Mouse (Mus musculus): ENCODE measurements at regions not wholly inside any gene's neighbourhood (a gene's known extent, or its start where the extent isn't known, plus 50 kb on each side); places are given as distances from the start of the nearest gene placed in this dataset.

GRCm38 (mm10) chr17:4765723-4766122 is 228.4 kb upstream of the Arid1b start:
- TF ChIP-seq MAX (IDR thresholded peaks at IDR 0.05; ENCODE audit: low read depth): no peak
- TF ChIP-seq POLR2A (IDR thresholded peaks at IDR 0.05; ENCODE audit: insufficient read length, low read depth): no peak
- no peak for TF ChIP-seq CEBPB (IDR thresholded peaks at IDR 0.05; ENCODE audit: insufficient read depth, poor library complexity, severe bottlenecking)
- TF ChIP-seq REST (IDR thresholded peaks at IDR 0.05; ENCODE audit: insufficient read depth, insufficient read length): no peak
- TF ChIP-seq MYOG (IDR thresholded peaks at IDR 0.05; ENCODE audit: control insufficient read depth in 1 of 3, insufficient read depth in 1 of 3, insufficient read length in 2 of 3, low read depth in 2 of 3): no peak
- no peak for TF ChIP-seq USF1 (IDR thresholded peaks at IDR 0.05; ENCODE audit: low read depth)
- no peak for TF ChIP-seq TCF12 (IDR thresholded peaks at IDR 0.05; ENCODE audit: insufficient read depth, poor library complexity, severe bottlenecking)
- no peak for TF ChIP-seq E2F4 (IDR thresholded peaks at IDR 0.05; ENCODE audit: insufficient read depth)
